Mouse (Mus musculus) limb, embryonic 11.5 days (tissue): ENCODE results near the gene Fam83b. TPM values are rescaled to one million over a fixed set of nuclear protein-coding genes. Genes with fewer than 3 reads are reported as not detected.

ENCODE experiments used
- ATAC-seq: fragments of 200-750 bp; cut with Nextera tagmentation; 2 replicates; pipeline ENCODE4 v1.8.0; 2017; ENCODE audit warnings: low read depth; ENCODE audit not compliant: insufficient number of reproducible peaks, low FRiP score, low TSS enrichment
- DNase-seq: peaks from one replicate; pipeline ENCODE4 v3.0.0-alpha.2; 2015; ENCODE audit warnings: low spot score
- H3K27ac ChIP-seq: fragments of 300-500 bp; sonication (generic); replicated peaks from 2 replicates; pipeline ENCODE4 v1.5.1; 2014; ENCODE audit warnings: low read depth, mild to moderate bottlenecking, low read length
- H3K27me3 ChIP-seq: fragments of 300-500 bp; sonication (generic); 2 replicates; pipeline ENCODE4 v1.6.1; 2014; ENCODE audit warnings: mild to moderate bottlenecking, low read length, mixed read lengths; ENCODE audit not compliant: control insufficient read depth, insufficient read depth
- H3K36me3 ChIP-seq: fragments of 300-500 bp; sonication (generic); 2 replicates; pipeline ENCODE4 v1.6.1; 2014; ENCODE audit warnings: mild to moderate bottlenecking, low read length, moderate library complexity, mixed read lengths; ENCODE audit not compliant: control insufficient read depth, insufficient read depth
- H3K4me1 ChIP-seq: fragments of 300-500 bp; sonication (generic); 2 replicates; pipeline ENCODE4 v1.6.1; 2014; ENCODE audit warnings: low read length, mixed read lengths; ENCODE audit not compliant: control insufficient read depth, insufficient read depth
- H3K4me2 ChIP-seq: fragments of 300-500 bp; sonication (generic); 2 replicates; pipeline ENCODE4 v1.6.1; 2014; ENCODE audit warnings: low read depth, mild to moderate bottlenecking, moderate library complexity; ENCODE audit not compliant: severe bottlenecking
- H3K4me3 ChIP-seq: fragments of 300-500 bp; sonication (generic); 2 replicates; pipeline ENCODE4 v1.5.1; 2014; ENCODE audit warnings: low read depth, low read length
- H3K9ac ChIP-seq: fragments of 300-500 bp; sonication (generic); 2 replicates; pipeline ENCODE4 v1.6.1; 2014; ENCODE audit warnings: mild to moderate bottlenecking, low read length
- H3K9me3 ChIP-seq: fragments of 300-500 bp; sonication (generic); 2 replicates; pipeline ENCODE4 v1.6.1; 2016; ENCODE audit warnings: low read length; ENCODE audit not compliant: control insufficient read depth
- WGBS: fragments of 180-500 bp; shearing (Covaris S2); extraction: QIAGEN DNeasy Blood & Tissue Kit; methylation state at CpG from one replicate; pipeline ENCODE4 v1.1.7; 2014; 5-methylcytosine and 5-hydroxymethylcytosine counted together
- polyA plus RNA-seq: library from polyadenylated mRNA; unstranded; fragments of >200 nt; fragmentation: Nextera tagmentation; extraction: Ambion mirVana; gene quantifications from 2 replicates; pipeline ENCODE4 v1.2.1, GENCODE M21; 2014

Gene Fam83b
- 0.84 and 0.98 TPM in 2 replicates for polyA plus RNA-seq

- peak within 1 kb of the TSS; percentile 99 for H3K4me2 ChIP-seq
- H3K27ac ChIP-seq: no peak within 1 kb of the TSS
- H3K9me3 ChIP-seq: no peaks in the 10 kb centered on the region
- no peaks in the 10 kb centered on the region; the same call in 1 of the 2 replicates for H3K27me3 ChIP-seq
- H3K4me3 ChIP-seq: peak within 1 kb of the TSS; percentile 53
- H3K4me1 ChIP-seq: peaks cover 4% of the 10 kb centered on the region; the same call in 1 of the 2 replicates
- H3K36me3 ChIP-seq: no peaks in the 10 kb centered on the region
- WGBS: under 1% methylated on average over 39 of the region's 40 CpGs
- peak within 1 kb of the TSS; percentile 64 for H3K9ac ChIP-seq
- DNase-seq (peak; percentile 66), ATAC-seq (peak; percentile 56)
Measured at GRCm38 (mm10) chr9:76566515-76567280, at the start of gene Fam83b. Fam83b (minus strand) TSS chr9:76567116.

DNA sequence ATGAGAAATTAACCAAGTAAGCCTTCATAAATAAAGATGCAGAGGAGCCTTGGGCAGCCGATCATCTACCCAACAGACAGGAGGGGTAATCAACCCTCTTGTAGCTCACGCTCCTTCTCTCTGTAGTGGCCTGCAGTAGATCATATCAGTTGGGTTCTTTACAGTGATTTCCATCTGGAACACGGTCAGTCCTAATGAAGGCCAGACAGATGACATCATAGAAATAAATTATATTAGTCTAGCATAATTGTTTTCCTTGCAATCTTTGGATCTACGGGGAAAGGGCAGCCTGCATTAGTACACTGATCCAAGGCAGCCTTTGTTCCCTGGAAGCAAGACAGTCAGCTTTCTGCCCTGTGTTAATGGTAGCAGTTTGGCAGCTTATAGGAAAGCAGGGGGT lies 47.2 kb upstream of the Fam83b start:
- Histone ChIP-seq H3K36me3 (no peaks in the 10 kb centered on the region), H3K9me3 (no peaks in the 10 kb centered on the region), H3K4me1 (no peaks in the 10 kb centered on the region), H3K27ac (no peak overlapping the region), H3K4me2 (no peak overlapping the region), H3K9ac (no peak overlapping the region), H3K4me3 (no peak overlapping the region), H3K27me3 (no peaks in the 10 kb centered on the region)
- DNase-seq (no peak), ATAC-seq (no peak)
- WGBS: 64% methylated on average over 4 of the region's 4 CpGs

DNA sequence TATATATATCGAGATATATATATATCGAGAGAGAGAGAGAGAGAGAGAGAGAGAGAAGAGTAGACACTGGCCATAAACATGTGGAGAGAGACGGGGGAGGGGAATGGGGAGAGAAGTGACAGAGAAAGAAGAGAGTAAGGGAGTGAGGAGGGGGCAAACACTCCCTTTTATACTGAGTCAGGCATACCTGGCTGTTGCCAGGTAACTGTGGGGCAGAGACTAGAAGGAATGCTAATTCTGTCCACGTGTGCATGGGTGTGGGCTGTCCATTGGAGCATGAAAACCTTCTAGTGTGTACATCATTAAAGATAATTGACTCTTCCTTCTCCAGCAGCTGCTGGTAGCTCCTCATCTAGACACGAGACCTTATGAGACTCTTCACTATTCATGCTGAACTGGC lies 36.8 kb upstream of the Fam83b start:
- no peak for ATAC-seq
- no peak overlapping the region for H3K27ac ChIP-seq
- no peak overlapping the region for H3K9ac ChIP-seq
- H3K4me2 ChIP-seq: no peak overlapping the region
- no peaks in the 10 kb centered on the region for H3K9me3 ChIP-seq
- H3K4me3 ChIP-seq: no peak overlapping the region
- H3K27me3 ChIP-seq: no peaks in the 10 kb centered on the region
- DNase-seq: no peak
- no peaks in the 10 kb centered on the region for H3K4me1 ChIP-seq
- 74% methylated on average over 5 of the region's 5 CpGs for WGBS
- H3K36me3 ChIP-seq: no peaks in the 10 kb centered on the region

- H3K9ac ChIP-seq: no peak overlapping the region
- no peak for DNase-seq
- no peaks in the 10 kb centered on the region for H3K4me1 ChIP-seq
- 91% methylated on average over 2 of the region's 2 CpGs for WGBS
- ATAC-seq: no peak
- H3K36me3 ChIP-seq: no peaks in the 10 kb centered on the region
- no peaks in the 10 kb centered on the region for H3K9me3 ChIP-seq
- no peaks in the 10 kb centered on the region for H3K27me3 ChIP-seq
- H3K27ac ChIP-seq: no peak overlapping the region
- no peak overlapping the region for H3K4me2 ChIP-seq
- H3K4me3 ChIP-seq: no peak overlapping the region
Measured at GRCm38 (mm10) chr9:76602874-76603273, 36.0 kb upstream of the Fam83b start.

- Histone ChIP-seq H3K27ac (no peak overlapping the region), H3K4me2 (no peak overlapping the region), H3K4me1 (no peaks in the 10 kb centered on the region), H3K9ac (no peak overlapping the region), H3K9me3 (no peaks in the 10 kb centered on the region), H3K4me3 (no peak overlapping the region), H3K36me3 (no peaks in the 10 kb centered on the region), H3K27me3 (no peaks in the 10 kb centered on the region)
- 74% methylated on average over 4 of the region's 4 CpGs for WGBS
- ATAC-seq (no peak), DNase-seq (no peak)
Measured at GRCm38 (mm10) chr9:76597395-76597794, 30.5 kb upstream of the Fam83b start.

DNA sequence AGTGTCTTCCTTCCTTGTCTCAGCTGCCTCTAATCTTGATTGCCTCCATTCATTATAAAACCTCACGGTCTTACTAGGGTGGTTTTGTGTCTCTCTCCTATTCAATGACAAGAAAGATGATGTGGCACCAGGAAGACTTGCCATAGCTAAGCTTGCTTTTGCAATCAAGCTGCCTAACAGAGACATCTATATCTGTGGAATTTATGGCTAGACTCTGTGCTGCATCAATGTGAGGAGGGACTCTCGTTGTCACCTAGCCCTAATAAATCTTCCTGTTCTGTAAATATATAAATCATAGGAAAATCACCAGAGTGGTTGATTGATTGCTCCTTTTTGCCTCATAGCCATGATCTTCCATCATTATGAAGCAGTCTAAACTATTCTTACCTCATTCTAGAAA lies 26.9 kb upstream of the Fam83b start:
- H3K27me3 ChIP-seq: no peaks in the 10 kb centered on the region
- no peak overlapping the region for H3K4me2 ChIP-seq
- 31% methylated on average over 2 of the region's 2 CpGs for WGBS
- H3K4me1 ChIP-seq: no peaks in the 10 kb centered on the region
- ATAC-seq (no peak), DNase-seq (no peak)
- H3K27ac ChIP-seq: no peak overlapping the region
- H3K9ac ChIP-seq: no peak overlapping the region
- no peaks in the 10 kb centered on the region for H3K9me3 ChIP-seq
- no peaks in the 10 kb centered on the region for H3K36me3 ChIP-seq
- no peak overlapping the region for H3K4me3 ChIP-seq

DNA sequence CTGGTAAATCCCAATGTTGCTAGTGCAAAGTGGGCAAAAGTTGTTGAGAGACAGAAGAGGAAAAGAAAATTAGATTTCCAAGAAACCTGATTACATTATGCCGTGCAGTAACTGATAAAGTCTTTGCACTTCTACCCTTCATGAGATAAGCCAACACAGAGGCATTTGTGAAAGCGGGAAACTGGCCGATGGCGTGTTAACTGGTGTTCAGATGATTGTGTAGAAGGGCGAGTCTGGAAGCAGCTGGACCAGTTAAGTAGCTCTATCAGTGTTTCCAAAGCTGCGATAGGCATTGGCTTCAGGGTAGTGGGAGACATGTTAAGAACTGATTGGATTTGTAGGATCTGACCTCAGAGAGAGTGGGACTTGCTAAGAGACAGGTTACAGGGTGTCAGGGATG lies 17.0 kb upstream of the Fam83b start:
- no peaks in the 10 kb centered on the region for H3K9me3 ChIP-seq
- no peak overlapping the region for H3K27ac ChIP-seq
- no peak overlapping the region for H3K4me2 ChIP-seq
- no peaks in the 10 kb centered on the region for H3K4me1 ChIP-seq
- no peak overlapping the region for H3K9ac ChIP-seq
- H3K4me3 ChIP-seq: no peak overlapping the region
- DNase-seq: no peak
- ATAC-seq: no peak
- no peaks in the 10 kb centered on the region for H3K27me3 ChIP-seq
- H3K36me3 ChIP-seq: no peaks in the 10 kb centered on the region
- 91% methylated on average over 6 of the region's 6 CpGs for WGBS

GRCm38 (mm10) chr9:76581966-76582365 lies 15.1 kb upstream of the Fam83b start:
- no peaks in the 10 kb centered on the region for H3K27me3 ChIP-seq
- no peaks in the 10 kb centered on the region for H3K9me3 ChIP-seq
- no peaks in the 10 kb centered on the region for H3K4me1 ChIP-seq
- DNase-seq (no peak), ATAC-seq (no peak)
- no peaks in the 10 kb centered on the region for H3K36me3 ChIP-seq
- H3K9ac ChIP-seq: no peak overlapping the region
- no peak overlapping the region for H3K4me3 ChIP-seq
- 89% methylated on average over 5 of the region's 5 CpGs for WGBS
- H3K27ac ChIP-seq: no peak overlapping the region
- H3K4me2 ChIP-seq: no peak overlapping the region

- H3K9ac ChIP-seq: peak overlapping the region; percentile 64
- 5% methylated on average over 13 of the region's 13 CpGs for WGBS
- ATAC-seq (no peak), DNase-seq (no peak)
- peak overlapping the region; percentile 53 for H3K4me3 ChIP-seq
- H3K36me3 ChIP-seq: no peaks in the 10 kb centered on the region
- H3K4me1 ChIP-seq: peaks cover 4% of the 10 kb centered on the region; the same call in 1 of the 2 replicates
- H3K27me3 ChIP-seq: no peaks in the 10 kb centered on the region; the same call in 1 of the 2 replicates
- no peaks in the 10 kb centered on the region for H3K9me3 ChIP-seq
- H3K4me2 ChIP-seq: peak overlapping the region; percentile 99
- H3K27ac ChIP-seq: no peak overlapping the region
Measured at GRCm38 (mm10) chr9:76567281-76567655, 352 bp upstream of the Fam83b start.
